In the genomic region with DNA sequence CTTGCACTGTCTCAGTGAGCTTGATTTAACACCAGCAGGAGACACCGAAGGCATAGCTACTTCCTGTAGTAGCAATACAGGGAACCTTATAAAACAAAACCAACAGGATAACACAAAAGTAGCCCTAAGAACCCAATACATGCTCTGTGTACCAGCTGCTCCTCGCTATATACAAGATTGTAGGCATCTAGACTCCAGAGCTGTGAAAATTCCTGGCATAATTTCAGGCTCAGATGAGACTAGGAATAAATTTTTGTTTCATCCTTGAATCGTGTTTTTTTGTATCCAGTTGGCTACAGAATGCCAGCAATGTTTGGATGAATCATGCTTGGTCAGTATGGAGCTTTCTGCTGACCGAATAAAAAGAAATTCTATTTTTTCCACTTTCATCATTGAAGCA, we compare ENCODE assay signal across 24 mouse cellular contexts.
DNase-seq lines count a peak whose midpoint lies in the region; ATAC-seq lines count a peak whose summit lies in the region.
"Had no signal": no experiment of that assay in that cellular context is flagged by ENCODE, and none has a peak within 500 bp of the region (broad histone marks: within the 10 kb centered on the region; RNA-seq: fewer than 3 reads in every experiment).

No protein-coding gene starts in this region.

- H3K36me3 ChIP-seq in midbrain, embryonic 10.5 days = no peaks in the 10 kb centered on the region
- H3K36me3 ChIP-seq: embryonic facial prominence, embryonic 13.5 days; embryonic facial prominence, embryonic 15.5 days; forebrain, embryonic 10.5 days; forebrain, embryonic 12.5 days had no signal

- DNase-seq in frontal cortex, postnatal 10 days (ENCODE audit: low spot score in 2 of 2) = no peak
- DNase-seq in Muller cell, postnatal 12 days (ENCODE audit: inconsistent ontology term) = peak; percentile 18
- peak; percentile 66 for DNase-seq in brain, adult 2 months (ENCODE audit: low read depth, low spot score)
- no peak for DNase-seq in kidney, adult 11 months
- no peak for DNase-seq in midbrain, embryonic 10.5 days (ENCODE audit: low spot score)
- DNase-seq: adrenal gland, postnatal 10 days; adrenal gland, postnatal 25 days; cerebellum, adult 11 months; cerebellum, adult 18-20 months; cerebellum, adult 8-10 months; cerebellum, adult 9-11 months; cerebellum, postnatal 14 days; cerebellum, postnatal 36 days; embryo, embryonic 11 days had no signal

- no peaks in the 10 kb centered on the region for H3K4me1 ChIP-seq in midbrain, embryonic 10.5 days
- H3K4me1 ChIP-seq: embryonic facial prominence, embryonic 15.5 days; forebrain, embryonic 10.5 days; forebrain, embryonic 12.5 days had no signal

- WGBS in midbrain, embryonic 10.5 days = 90% methylated on average over 4 of the region's 4 CpGs

- no peak overlapping the region for H3K27ac ChIP-seq in midbrain, embryonic 10.5 days (replicated peaks)
- H3K27ac ChIP-seq: embryonic facial prominence, embryonic 13.5 days; embryonic facial prominence, embryonic 15.5 days; forebrain, embryonic 10.5 days; forebrain, embryonic 12.5 days had no signal

- H3K9me3 ChIP-seq in midbrain, embryonic 10.5 days (replicated peaks) = no peaks in the 10 kb centered on the region
- H3K9me3 ChIP-seq: embryonic facial prominence, embryonic 13.5 days; embryonic facial prominence, embryonic 15.5 days; forebrain, embryonic 10.5 days; forebrain, embryonic 12.5 days had no signal

- ATAC-seq in frontal cortex, adult (ENCODE audit: low TSS enrichment) = peak; percentile 81
- ATAC-seq: activated CD4-positive, CD25-positive, alpha-beta regulatory T cell, adult 4 months; forebrain, embryonic 14.5 days; forebrain, embryonic 16.5 days; Patski had no signal

- H3K27me3 ChIP-seq in midbrain, embryonic 10.5 days (ENCODE audit: low read depth, poor library complexity, severe bottlenecking) = no peaks in the 10 kb centered on the region
- H3K27me3 ChIP-seq: embryonic facial prominence, embryonic 13.5 days; embryonic facial prominence, embryonic 15.5 days; forebrain, embryonic 12.5 days; Patski had no signal

- H3K4me3 ChIP-seq in midbrain, embryonic 10.5 days = no peak overlapping the region
- H3K4me3 ChIP-seq: embryonic facial prominence, embryonic 13.5 days; embryonic facial prominence, embryonic 15.5 days; erythroblast, embryonic 14.5 days; forebrain, embryonic 10.5 days; forebrain, embryonic 12.5 days had no signal

Comparison
In these comparisons a context has a peak if more than half of its experiments do, and no peak if none do; other contexts are left out.
1. DNase-seq: peak in Muller cell, postnatal 12 days (single experiment) and brain, adult 2 months (single experiment); none in frontal cortex, postnatal 10 days (0 of 2), kidney, adult 11 months (single experiment) and midbrain, embryonic 10.5 days (single experiment).